Mouse (Mus musculus) layer of hippocampus, postnatal 14 days (tissue): ENCODE data around the gene Sdc3. TPM values are rescaled to one million over a fixed set of nuclear protein-coding genes. Genes with fewer than 3 reads are reported as not detected.

Experiments used
- DNase-seq, 2 experiments: peaks; one replicate each; pipeline ENCODE4 v3.0.0; 2021 to 2022; ENCODE audit warnings: low spot score in 2 of 2, mixed read lengths in 1 of 2
- total RNA-seq, 2 experiments: library from RNA; stranded (reverse); gene quantifications; 2 replicates each; pipeline ENCODE4 v1.2.3; 2021

The Sdc3 gene
- total RNA-seq, 2 experiments from 2014 or later = 220 to 233 TPM

DNA sequence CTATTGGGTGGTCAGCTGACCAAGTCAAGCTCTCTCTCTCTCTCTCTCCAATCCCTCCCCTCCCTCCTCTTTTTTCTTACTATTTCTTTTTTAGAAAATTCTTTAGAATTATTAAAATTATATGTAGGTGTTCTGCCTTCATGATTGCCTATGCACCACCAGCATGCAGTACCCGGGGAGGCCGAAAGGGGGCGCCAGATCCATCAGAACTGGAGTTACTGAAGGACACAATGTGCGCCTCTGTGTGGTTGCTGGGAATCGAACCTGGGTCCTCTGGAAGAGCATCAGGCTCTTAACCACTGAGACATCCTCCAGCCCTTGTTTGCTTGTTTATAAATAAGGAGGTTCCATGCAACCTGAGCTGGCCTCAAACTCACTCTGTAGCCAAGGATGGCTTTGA is 81.1 kb downstream of the Sdc3 start:
- no peak for DNase-seq

DNA sequence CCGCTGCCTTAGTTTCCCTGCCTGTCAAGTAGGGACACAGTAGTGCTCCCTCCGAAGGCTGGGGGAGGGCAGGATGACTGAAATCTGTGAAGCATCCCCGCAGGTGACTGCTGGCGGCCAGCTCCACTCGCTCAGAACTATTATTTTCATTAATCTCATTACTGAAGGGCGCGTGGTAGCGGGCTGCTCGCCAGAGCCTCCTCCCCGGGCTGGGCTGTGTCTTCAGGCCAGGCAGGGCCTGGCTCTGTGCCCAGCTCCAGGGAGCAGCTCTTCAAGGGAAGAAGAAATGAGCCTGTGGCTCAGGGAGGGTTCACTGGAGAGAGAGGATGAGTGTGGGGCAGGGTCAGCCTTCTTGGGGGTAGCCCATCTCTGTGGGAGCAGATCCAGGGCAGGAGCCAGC is 82.3 kb downstream of the Sdc3 start:
- DNase-seq = peak in 1 of 2 experiments; percentile 57

Other genes starting within 250 kb of the Sdc3 start
- 10 to 100 TPM; 43.4 to 46.7 TPM for gene Nkain1, start 218.4 kb upstream of the Sdc3 start, total RNA-seq
- gene Pum1, start 129.2 kb upstream of the Sdc3 start, total RNA-seq = 100 to 1,000 TPM; 109 to 115 TPM
- 10 to 100 TPM; 33.2 to 37.8 TPM for gene Laptm5, start 120.6 kb downstream of the Sdc3 start, total RNA-seq
- gene Matn1, start 151.8 kb downstream of the Sdc3 start, total RNA-seq = 1 to 10 TPM; 2.3 TPM